Mouse (Mus musculus): ENCODE results near the gene Rreb1.

DNA sequence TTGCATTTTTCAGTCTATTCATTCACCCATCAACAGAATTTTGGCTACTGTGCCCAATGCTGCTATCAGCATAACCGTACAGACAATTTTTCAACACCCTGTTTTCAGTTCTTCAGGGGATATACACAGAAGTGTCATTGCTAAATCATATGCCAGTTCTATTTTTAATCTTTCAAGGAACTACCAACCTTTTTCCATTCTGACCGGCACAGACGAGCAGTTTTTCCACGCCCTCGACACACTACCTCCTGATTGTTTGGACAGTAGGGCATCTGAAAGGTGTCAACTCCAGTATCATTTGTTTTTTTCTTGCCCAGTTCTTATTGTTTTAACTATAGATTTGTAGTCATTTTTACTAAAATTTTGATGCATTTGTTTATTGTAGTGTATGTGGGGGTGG lies 25.8 kb downstream of the Rreb1 start:
- TF ChIP-seq POLR2A (IDR thresholded peaks at IDR 0.05; ENCODE audit: control insufficient read depth in 1 of 2, insufficient read depth in 1 of 2, low read depth in 1 of 2, low read length in 2 of 2, poor library complexity in 1 of 2) (no peak), CHD2 (IDR thresholded peaks at IDR 0.05; ENCODE audit: low read length) (no peak)
